Mouse (Mus musculus) CD8-positive naive resting alpha-beta T cell, adult 2 months (primary cell): Measurements from ENCODE around the gene Cpped1.

Experiments used
- DNase-seq, 2 experiments: peaks; one replicate each; pipeline ENCODE4 v3.0.0; 2022; ENCODE audit warnings: low read depth in 2 of 2, low spot score in 2 of 2

Gene Cpped1

GRCm38 (mm10) chr16:11774321-11774720, 134.9 kb downstream of the Cpped1 start:
- no peak for DNase-seq

- no peak for DNase-seq
Observed at GRCm38 (mm10) chr16:11772318-11772717, 136.9 kb downstream of the Cpped1 start.

GRCm38 (mm10) chr16:11757951-11758350, 151.3 kb downstream of the Cpped1 start:
- DNase-seq: no peak

- DNase-seq: no peak
Observed at GRCm38 (mm10) chr16:11757471-11757870, 151.8 kb downstream of the Cpped1 start.

- no peak for DNase-seq
Observed at GRCm38 (mm10) chr16:11756598-11757245, 152.5 kb downstream of the Cpped1 start.

GRCm38 (mm10) chr16:11755281-11756066, 153.8 kb downstream of the Cpped1 start:
- no peak for DNase-seq

- DNase-seq: no peak
Observed at GRCm38 (mm10) chr16:11754136-11754535, 155.1 kb downstream of the Cpped1 start.
